Mouse (Mus musculus) hindbrain, embryonic 12.5 days (tissue): ENCODE results near the gene Foxp1. TPM values are rescaled to one million over a fixed set of nuclear protein-coding genes. Genes with fewer than 3 reads are reported as not detected.

Experiments
- ATAC-seq: fragments of 200-750 bp; cut with Nextera tagmentation; 2 replicates; pipeline ENCODE4 v1.8.0; 2017; ENCODE audit warnings: moderate TSS enrichment; ENCODE audit not compliant: low FRiP score
- H3K27ac ChIP-seq: fragments of 300-500 bp; sonication (generic); 2 replicates; pipeline ENCODE4 v1.5.1; 2016; ENCODE audit warnings: mild to moderate bottlenecking
- H3K27me3 ChIP-seq: fragments of 300-500 bp; sonication (generic); 2 replicates; pipeline ENCODE4 v1.6.1; 2016; ENCODE audit warnings: mild to moderate bottlenecking
- H3K36me3 ChIP-seq: fragments of 300-500 bp; sonication (generic); 2 replicates; pipeline ENCODE4 v1.6.1; 2016; ENCODE audit warnings: mild to moderate bottlenecking
- H3K4me1 ChIP-seq: fragments of 300-500 bp; sonication (generic); 2 replicates; pipeline ENCODE4 v1.6.1; 2016
- H3K4me2 ChIP-seq: fragments of 300-500 bp; sonication (generic); replicated peaks from 2 replicates; pipeline ENCODE4 v1.6.1; 2016; ENCODE audit warnings: mild to moderate bottlenecking
- H3K4me3 ChIP-seq: fragments of 300-500 bp; sonication (generic); 2 replicates; pipeline ENCODE4 v1.5.1; 2016; ENCODE audit warnings: mild to moderate bottlenecking
- H3K9ac ChIP-seq: fragments of 300-500 bp; sonication (generic); 2 replicates; pipeline ENCODE4 v1.6.1; 2016; ENCODE audit warnings: mild to moderate bottlenecking, moderate library complexity
- H3K9me3 ChIP-seq: fragments of 300-500 bp; sonication (generic); replicated peaks from 2 replicates; pipeline ENCODE4 v1.6.1; 2016; ENCODE audit warnings: mild to moderate bottlenecking
- WGBS: fragments of 180-500 bp; shearing (Covaris S2); methylation state at CpG from one replicate; pipeline ENCODE4 v1.1.7; 2016; 5-methylcytosine and 5-hydroxymethylcytosine counted together
- polyA plus RNA-seq: library from polyadenylated mRNA; unstranded; fragments of >200 nt; fragmentation: Nextera tagmentation; extraction: Ambion mirVana; gene quantifications from 2 replicates; pipeline ENCODE4 v1.2.1, GENCODE M21; 2016

The Foxp1 gene
- polyA plus RNA-seq, 1 experiment from 2014 or later = 87.6 TPM

GRCm38 (mm10) chr6:99325461-99325860 is 197.1 kb downstream of the Foxp1 start:
- Histone ChIP-seq H3K4me2 (no peak overlapping the region), H3K36me3 (no peaks in the 10 kb centered on the region), H3K27me3 (no peaks in the 10 kb centered on the region), H3K9me3 (no peaks in the 10 kb centered on the region), H3K4me1 (peaks cover 2% of the 10 kb centered on the region), H3K27ac (no peak overlapping the region), H3K4me3 (no peak overlapping the region), H3K9ac (no peak overlapping the region)
- no peak for ATAC-seq
- 89% methylated on average over 5 of the region's 5 CpGs for WGBS

DNA sequence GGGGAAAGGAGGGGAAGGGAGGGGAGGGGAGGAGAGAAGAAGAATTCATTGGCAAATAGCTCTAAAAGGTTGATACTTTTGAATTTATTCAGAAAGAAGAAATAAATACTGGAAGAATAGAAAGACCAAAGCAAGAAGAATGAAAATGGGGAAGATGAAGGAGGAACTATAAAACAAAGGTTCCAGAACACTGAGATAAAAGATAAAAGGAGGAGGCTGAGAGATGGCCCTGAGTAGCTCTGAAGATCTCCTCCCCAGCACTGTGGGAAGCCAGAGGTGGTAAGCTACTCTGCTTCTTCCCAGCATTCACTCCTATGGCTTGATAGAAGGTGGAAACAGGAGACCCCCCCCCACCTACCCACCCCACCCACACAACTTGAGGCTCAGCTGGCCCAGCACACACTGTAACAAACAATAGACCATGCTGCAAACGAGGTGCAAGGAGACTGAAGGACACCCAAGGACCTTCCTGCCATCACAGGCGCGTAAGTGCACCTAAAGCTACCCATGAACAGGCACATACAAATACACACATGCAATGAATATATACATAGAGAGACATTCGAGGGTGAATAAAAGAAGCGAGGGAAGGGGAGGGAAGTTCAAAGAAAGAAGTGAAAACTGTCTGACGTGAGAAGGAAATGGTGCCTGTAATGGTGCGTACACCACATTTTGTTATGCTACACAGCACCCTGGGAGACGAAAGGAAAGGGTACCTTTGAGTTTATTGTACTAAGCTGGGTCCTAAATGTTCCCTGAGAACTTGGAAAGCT is 200.2 kb downstream of the Foxp1 start:
- no peaks in the 10 kb centered on the region for H3K27me3 ChIP-seq
- peaks cover 13% of the 10 kb centered on the region for H3K4me1 ChIP-seq
- no peak overlapping the region for H3K9ac ChIP-seq
- no peaks in the 10 kb centered on the region for H3K9me3 ChIP-seq
- H3K4me2 ChIP-seq = no peak overlapping the region
- no peak for ATAC-seq
- WGBS = 79% methylated on average over 8 of the region's 8 CpGs
- no peaks in the 10 kb centered on the region for H3K36me3 ChIP-seq
- H3K4me3 ChIP-seq = no peak overlapping the region
- H3K27ac ChIP-seq = no peak overlapping the region

GRCm38 (mm10) chr6:99320444-99320843 is 202.1 kb downstream of the Foxp1 start:
- 0 out of 2 replicates have a peak overlapping the region, but pooled peaks have one; percentile 8 for H3K4me2 ChIP-seq
- peaks cover 13% of the 10 kb centered on the region for H3K4me1 ChIP-seq
- no peak overlapping the region for H3K9ac ChIP-seq
- no peaks in the 10 kb centered on the region for H3K36me3 ChIP-seq
- WGBS = 58% methylated on average over 8 of the region's 8 CpGs
- no peak for ATAC-seq
- no peak overlapping the region for H3K4me3 ChIP-seq
- 0 out of 2 replicates have a peak overlapping the region, but pooled peaks have one; percentile 4 for H3K27ac ChIP-seq
- no peaks in the 10 kb centered on the region for H3K27me3 ChIP-seq
- H3K9me3 ChIP-seq = no peaks in the 10 kb centered on the region

DNA sequence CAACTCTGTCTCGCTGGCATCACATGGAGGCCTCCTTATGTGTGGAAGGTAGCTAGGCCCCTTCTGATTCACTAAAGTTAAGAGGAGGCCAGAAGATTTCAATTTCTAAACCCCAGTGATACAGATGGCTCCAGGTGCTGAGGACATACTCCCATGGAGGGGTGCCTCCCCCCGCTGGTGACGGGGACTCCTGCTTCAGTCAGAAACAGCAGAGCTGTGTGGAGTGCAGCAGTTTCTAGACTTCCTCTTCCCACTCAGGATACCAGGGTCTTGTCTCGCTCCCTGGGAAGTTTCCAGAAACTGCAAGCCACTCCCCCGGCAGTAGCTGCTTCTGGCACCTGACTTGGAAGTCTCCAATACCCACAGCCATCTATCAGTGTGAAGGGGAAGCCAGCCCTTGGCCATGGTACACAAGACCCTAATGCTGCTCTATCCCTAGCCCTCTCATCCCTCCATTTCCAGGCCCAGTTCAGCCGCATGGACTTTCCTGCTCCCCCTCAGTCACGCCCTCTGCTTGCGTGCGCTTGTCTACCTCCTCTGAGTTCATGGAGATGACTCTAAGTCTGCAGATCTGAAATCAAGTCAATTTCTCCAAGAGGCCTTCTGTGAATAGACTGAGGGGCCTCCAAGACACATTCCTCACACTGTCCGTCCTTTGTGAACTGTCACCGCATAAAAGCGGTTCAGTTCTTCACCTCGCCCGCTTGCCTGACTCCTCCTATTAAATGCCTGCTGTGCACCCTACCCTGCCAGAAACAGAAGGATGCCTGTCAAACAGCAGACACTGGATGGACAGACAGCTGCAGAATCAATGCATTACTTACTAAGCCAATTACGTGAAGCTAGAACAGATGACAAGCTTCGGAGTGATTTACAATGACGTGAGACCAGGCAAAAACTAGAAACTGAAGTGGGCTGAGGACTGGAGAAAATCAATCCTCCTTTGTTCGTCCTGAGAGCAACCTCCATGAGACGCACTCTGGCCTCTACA is 202.8 kb downstream of the Foxp1 start:
- H3K27ac ChIP-seq = 0 out of 2 replicates have a peak overlapping the region, but pooled peaks have one; percentile 4
- no peaks in the 10 kb centered on the region for H3K9me3 ChIP-seq
- no peak overlapping the region for H3K9ac ChIP-seq
- peaks cover 13% of the 10 kb centered on the region for H3K4me1 ChIP-seq
- H3K27me3 ChIP-seq = no peaks in the 10 kb centered on the region
- 0 out of 2 replicates have a peak, but pooled peaks have one; percentile 26 for ATAC-seq
- 50% methylated on average over 19 of the region's 19 CpGs for WGBS
- H3K4me2 ChIP-seq = 0 out of 2 replicates have a peak overlapping the region, but pooled peaks have one; percentile 8
- no peak overlapping the region for H3K4me3 ChIP-seq
- H3K36me3 ChIP-seq = no peaks in the 10 kb centered on the region

DNA sequence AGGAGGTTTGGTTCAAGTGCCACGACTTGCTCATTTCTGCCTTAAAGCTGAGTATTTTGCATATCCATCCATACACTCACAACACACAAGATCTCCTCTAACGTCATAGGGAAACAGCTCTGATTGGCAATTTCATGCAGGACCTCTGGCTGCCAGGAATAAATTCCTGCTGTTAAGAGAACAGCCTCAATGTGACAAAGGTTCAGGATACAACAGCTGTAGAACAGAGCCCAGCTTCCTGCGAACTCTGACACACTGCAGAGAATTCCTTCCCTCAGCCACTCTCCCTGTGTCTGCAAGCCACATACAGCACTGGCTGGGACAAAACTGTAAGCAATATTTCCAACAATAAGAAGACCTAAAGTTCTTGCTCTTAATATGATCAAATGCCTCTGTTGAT is 207.8 kb downstream of the Foxp1 start:
- H3K27ac ChIP-seq = no peak overlapping the region
- H3K4me2 ChIP-seq = no peak overlapping the region
- H3K4me1 ChIP-seq = peaks cover 21% of the 10 kb centered on the region
- H3K9ac ChIP-seq = no peak overlapping the region
- no peak for ATAC-seq
- no peaks in the 10 kb centered on the region for H3K27me3 ChIP-seq
- WGBS = 57% methylated on average over 3 of the region's 3 CpGs
- no peaks in the 10 kb centered on the region for H3K9me3 ChIP-seq
- no peaks in the 10 kb centered on the region for H3K36me3 ChIP-seq
- no peak overlapping the region for H3K4me3 ChIP-seq

DNA sequence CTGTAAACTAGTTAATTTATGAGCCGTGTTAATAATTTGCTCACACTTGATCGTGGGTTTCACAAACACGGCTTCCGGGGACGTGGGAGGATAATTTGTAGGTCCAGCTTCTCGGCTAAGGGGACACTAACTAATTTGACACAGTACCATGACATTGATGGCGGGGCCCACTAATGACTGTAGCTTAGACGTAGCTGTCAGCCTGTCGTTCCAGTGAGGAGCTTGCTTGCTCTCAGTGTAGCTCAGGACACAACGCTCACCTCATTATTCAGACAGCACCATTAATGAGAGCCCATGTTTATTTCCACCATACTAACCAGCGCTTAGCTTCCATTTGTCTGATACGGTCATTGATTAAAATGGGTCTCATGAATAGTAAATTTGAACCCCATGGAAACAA is 212.0 kb downstream of the Foxp1 start:
- H3K4me2 ChIP-seq = no peak overlapping the region
- no peak for ATAC-seq
- no peak overlapping the region for H3K4me3 ChIP-seq
- no peaks in the 10 kb centered on the region for H3K9me3 ChIP-seq
- 52% methylated on average over 12 of the region's 12 CpGs for WGBS
- no peak overlapping the region for H3K27ac ChIP-seq
- H3K4me1 ChIP-seq = peaks cover 17% of the 10 kb centered on the region
- no peaks in the 10 kb centered on the region for H3K27me3 ChIP-seq
- no peak overlapping the region for H3K9ac ChIP-seq
- H3K36me3 ChIP-seq = no peaks in the 10 kb centered on the region

- no peak overlapping the region for H3K4me2 ChIP-seq
- H3K27ac ChIP-seq = no peak overlapping the region
- 41% methylated on average over 3 of the region's 3 CpGs for WGBS
- ATAC-seq = no peak
- H3K9me3 ChIP-seq = no peaks in the 10 kb centered on the region
- H3K4me3 ChIP-seq = no peak overlapping the region
- H3K27me3 ChIP-seq = no peaks in the 10 kb centered on the region
- H3K36me3 ChIP-seq = no peaks in the 10 kb centered on the region
- H3K9ac ChIP-seq = no peak overlapping the region
- H3K4me1 ChIP-seq = peaks cover 17% of the 10 kb centered on the region
Observed at GRCm38 (mm10) chr6:99310171-99310500, 212.4 kb downstream of the Foxp1 start.

DNA sequence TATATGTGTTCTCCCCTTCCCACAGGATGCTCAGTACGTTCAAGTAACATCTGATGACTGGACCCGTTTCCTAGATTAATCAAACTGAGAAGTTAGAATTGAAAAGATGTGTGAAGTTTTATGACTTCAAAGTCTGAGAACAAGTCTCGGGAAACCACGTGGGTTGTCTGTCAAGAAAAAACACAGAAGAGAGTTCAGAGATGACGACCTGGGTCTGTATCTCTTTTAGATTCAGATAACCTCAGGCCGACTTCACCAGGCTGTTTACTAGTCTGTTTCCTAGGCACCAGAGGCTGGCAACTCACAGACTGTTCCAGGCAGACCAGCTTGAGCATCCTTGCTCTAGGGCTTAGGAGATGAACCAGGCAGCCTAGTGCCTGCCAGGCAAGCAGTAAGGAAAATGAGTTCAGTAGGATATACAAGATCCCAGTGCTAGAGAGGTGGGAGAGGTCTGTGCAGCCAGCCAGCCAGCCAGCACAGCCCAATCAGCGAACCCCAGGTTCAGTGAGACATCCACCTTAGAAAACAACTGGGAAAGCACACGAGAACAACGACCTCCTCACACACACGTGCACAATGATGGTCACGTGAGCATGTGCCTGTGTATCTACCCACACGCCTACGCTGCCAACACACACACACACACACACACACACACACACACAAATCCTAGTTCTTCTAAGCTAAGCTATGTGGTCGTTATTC is 212.9 kb downstream of the Foxp1 start:
- Histone ChIP-seq H3K36me3 (no peaks in the 10 kb centered on the region), H3K4me3 (no peak overlapping the region), H3K9me3 (no peaks in the 10 kb centered on the region), H3K27ac (no peak overlapping the region), H3K4me2 (no peak overlapping the region), H3K27me3 (no peaks in the 10 kb centered on the region), H3K9ac (no peak overlapping the region), H3K4me1 (peaks cover 17% of the 10 kb centered on the region)
- no peak for ATAC-seq
- whole genome bisulfite sequencing = 76% methylated on average over 14 of the region's 14 CpGs

DNA sequence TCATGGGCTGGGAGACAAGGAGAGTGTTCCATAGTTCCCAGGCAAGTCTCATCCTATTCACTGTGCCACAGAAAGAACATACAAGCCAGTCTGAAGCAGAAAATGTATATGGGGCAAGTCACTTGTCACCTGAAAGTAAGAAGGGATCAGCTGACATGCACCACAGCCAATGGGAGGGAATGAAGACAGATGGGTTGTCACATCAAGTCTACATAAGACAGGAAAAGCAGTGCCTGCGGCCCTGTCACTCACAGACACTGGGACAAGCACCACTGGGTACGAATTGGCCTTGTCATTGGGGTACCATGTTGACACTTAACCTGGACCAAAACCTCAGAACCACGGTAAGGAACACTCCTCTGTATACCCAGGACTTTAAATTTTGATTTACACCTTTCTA is 216.8 kb downstream of the Foxp1 start:
- H3K4me3 ChIP-seq = no peak overlapping the region
- peaks cover 12% of the 10 kb centered on the region for H3K4me1 ChIP-seq
- H3K27me3 ChIP-seq = no peaks in the 10 kb centered on the region
- no peaks in the 10 kb centered on the region for H3K9me3 ChIP-seq
- WGBS = 86% methylated on average over 3 of the region's 3 CpGs
- no peak for ATAC-seq
- no peak overlapping the region for H3K9ac ChIP-seq
- no peak overlapping the region for H3K27ac ChIP-seq
- no peak overlapping the region for H3K4me2 ChIP-seq
- H3K36me3 ChIP-seq = no peaks in the 10 kb centered on the region

DNA sequence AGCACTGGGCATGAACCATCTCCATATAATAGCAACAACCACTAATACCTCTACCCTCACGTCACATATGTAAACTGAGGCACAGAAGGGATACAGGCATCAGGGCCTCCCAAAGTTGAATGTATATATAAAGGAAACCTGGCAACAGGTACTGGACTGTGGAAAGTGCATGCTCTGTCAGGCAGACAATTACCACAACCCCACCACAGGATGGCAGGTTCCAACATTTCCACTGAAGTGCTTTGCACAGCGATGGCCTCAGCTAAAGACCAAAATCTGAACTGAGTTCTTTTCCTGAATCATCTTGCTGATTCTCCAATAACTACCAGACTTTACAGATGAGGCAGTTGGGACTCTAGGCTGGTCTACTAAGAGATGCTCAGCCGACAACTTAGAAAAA is 217.3 kb downstream of the Foxp1 start:
- H3K4me3 ChIP-seq = no peak overlapping the region
- no peak overlapping the region for H3K27ac ChIP-seq
- H3K4me1 ChIP-seq = peaks cover 7% of the 10 kb centered on the region
- no peaks in the 10 kb centered on the region for H3K9me3 ChIP-seq
- H3K36me3 ChIP-seq = no peaks in the 10 kb centered on the region
- no peak overlapping the region for H3K4me2 ChIP-seq
- no peaks in the 10 kb centered on the region for H3K27me3 ChIP-seq
- no peak overlapping the region for H3K9ac ChIP-seq
- no peak for ATAC-seq
- WGBS = 88% methylated on average over 3 of the region's 3 CpGs

- no peaks in the 10 kb centered on the region for H3K9me3 ChIP-seq
- 91% methylated on average over 6 of the region's 6 CpGs for WGBS
- no peak overlapping the region for H3K27ac ChIP-seq
- H3K4me1 ChIP-seq = peaks cover 4% of the 10 kb centered on the region; the same call in 1 of the 2 replicates
- H3K36me3 ChIP-seq = no peaks in the 10 kb centered on the region
- H3K9ac ChIP-seq = no peak overlapping the region
- ATAC-seq = no peak
- H3K4me3 ChIP-seq = no peak overlapping the region
- no peak overlapping the region for H3K4me2 ChIP-seq
- H3K27me3 ChIP-seq = no peaks in the 10 kb centered on the region
Observed at GRCm38 (mm10) chr6:99302662-99303435, 219.7 kb downstream of the Foxp1 start.
